Mouse (Mus musculus) kidney, postnatal 0 days (tissue): ENCODE measurements at regions not wholly inside any gene's neighbourhood (a gene's known extent, or its start where the extent isn't known, plus 50 kb on each side); places are given as distances from the start of the nearest gene placed in this dataset.

Source experiments
- ATAC-seq: fragments of 200-750 bp; cut with Nextera tagmentation; replicated peaks from 2 replicates; pipeline ENCODE4 v1.8.0; 2017; ENCODE audit warnings: low read depth, moderate number of reproducible peaks, moderate TSS enrichment, moderate library complexity; ENCODE audit not compliant: low FRiP score
- DNase-seq: peaks from one replicate; pipeline ENCODE4 v3.0.0-alpha.2; 2016; ENCODE audit warnings: low spot score
- H3K27ac ChIP-seq: fragments of 300-500 bp; sonication (generic); 2 replicates; pipeline ENCODE4 v1.5.1; 2014; ENCODE audit warnings: mild to moderate bottlenecking
- H3K27me3 ChIP-seq: fragments of 300-500 bp; sonication (generic); 2 replicates; pipeline ENCODE4 v1.6.1; 2014; ENCODE audit warnings: low read length, mixed read lengths; ENCODE audit not compliant: insufficient read depth
- H3K36me3 ChIP-seq: fragments of 300-500 bp; sonication (generic); 2 replicates; pipeline ENCODE4 v1.6.1; 2014; ENCODE audit warnings: low read length, mixed read lengths; ENCODE audit not compliant: insufficient read depth
- H3K4me1 ChIP-seq: fragments of 300-500 bp; sonication (generic); replicated peaks from 2 replicates; pipeline ENCODE4 v1.6.1; 2014; ENCODE audit warnings: antibody characterized with exemption, low read length, mixed read lengths; ENCODE audit not compliant: insufficient read depth
- H3K4me2 ChIP-seq: fragments of 300-500 bp; sonication (generic); 2 replicates; pipeline ENCODE4 v1.6.1; 2014; ENCODE audit warnings: mild to moderate bottlenecking, low read length, moderate library complexity, mixed read lengths
- H3K4me3 ChIP-seq: fragments of 300-500 bp; sonication (generic); replicated peaks from 2 replicates; pipeline ENCODE4 v1.5.1; 2014; ENCODE audit warnings: low read depth, low read length
- H3K9ac ChIP-seq: fragments of 300-500 bp; sonication (generic); 2 replicates; pipeline ENCODE4 v1.6.1; 2014; ENCODE audit warnings: low read depth, low read length
- H3K9me3 ChIP-seq: fragments of 300-500 bp; sonication (generic); replicated peaks from 2 replicates; pipeline ENCODE4 v1.6.1; 2016; ENCODE audit warnings: low read length, inconsistent platforms, mixed read lengths
- CTCF ChIP-seq: IDR thresholded peaks from 2 replicates; pipeline ENCODE4 v1.5.1; 2016; ENCODE audit warnings: antibody characterized with exemption, low read depth, mild to moderate bottlenecking, moderate library complexity
- whole genome bisulfite sequencing: fragments of 180-500 bp; shearing (Covaris S2); extraction: QIAGEN DNeasy Blood & Tissue Kit; methylation state at CpG from one replicate; pipeline ENCODE4 v1.1.7; 2014; 5-methylcytosine and 5-hydroxymethylcytosine counted together

- no peak overlapping the region for H3K4me2 ChIP-seq
- no peaks in the 10 kb centered on the region for H3K36me3 ChIP-seq
- TF ChIP-seq CTCF: no peak
- DNase-seq (peak; percentile 58), ATAC-seq (no peak)
- no peaks in the 10 kb centered on the region for H3K27me3 ChIP-seq
- H3K4me1 ChIP-seq: peaks cover 4% of the 10 kb centered on the region; the same call in 1 of the 2 replicates
- no peak overlapping the region for H3K27ac ChIP-seq
- H3K9me3 ChIP-seq: no peaks in the 10 kb centered on the region
- no peak overlapping the region for H3K4me3 ChIP-seq
- WGBS: 48% methylated on average over 4 of the region's 4 CpGs
- H3K9ac ChIP-seq: no peak overlapping the region
Measured at GRCm38 (mm10) chr7:136417327-136417726, 477.1 kb upstream of the Mgmt start.

GRCm38 (mm10) chr7:136423846-136424531 is 470.4 kb upstream of the Mgmt start:
- 0 out of 2 replicates have a peak, but pooled peaks cover 4% of the 10 kb centered on the region for H3K4me1 ChIP-seq
- H3K36me3 ChIP-seq: no peaks in the 10 kb centered on the region
- DNase-seq (peak; percentile 64), ATAC-seq (no peak)
- no peak overlapping the region for H3K4me2 ChIP-seq
- no peak overlapping the region for H3K4me3 ChIP-seq
- TF ChIP-seq CTCF: no peak
- WGBS: 43% methylated on average over 8 of the region's 8 CpGs
- H3K27ac ChIP-seq: no peak overlapping the region
- H3K9ac ChIP-seq: no peak overlapping the region
- H3K9me3 ChIP-seq: no peaks in the 10 kb centered on the region
- no peaks in the 10 kb centered on the region for H3K27me3 ChIP-seq

DNA sequence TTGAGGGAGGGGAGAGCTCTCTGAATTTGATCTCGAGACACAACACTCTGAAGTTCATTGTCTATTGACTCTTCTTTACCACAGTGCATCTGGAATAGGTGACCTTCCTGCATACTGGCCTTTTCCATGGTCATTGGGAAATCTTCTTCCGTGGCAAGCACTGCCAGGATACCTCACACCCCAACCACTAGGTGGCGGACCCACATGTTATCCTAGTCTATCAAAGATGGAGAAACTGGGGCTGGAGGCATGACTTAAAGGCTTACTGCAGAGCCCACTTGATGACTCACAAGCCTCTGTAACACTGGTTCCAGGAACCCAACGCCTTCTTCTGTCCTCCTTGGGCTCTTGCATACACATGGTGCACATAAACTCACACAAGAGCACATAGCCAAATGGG is 467.2 kb upstream of the Mgmt start:
- peak; percentile 50; the same call in 1 of the 2 replicates for TF ChIP-seq CTCF
- Histone ChIP-seq H3K36me3 (no peaks in the 10 kb centered on the region), H3K27ac (no peak overlapping the region), H3K9ac (no peak overlapping the region), H3K4me1 (0 out of 2 replicates have a peak, but pooled peaks cover 4% of the 10 kb centered on the region), H3K27me3 (no peaks in the 10 kb centered on the region), H3K4me2 (no peak overlapping the region), H3K4me3 (no peak overlapping the region), H3K9me3 (no peaks in the 10 kb centered on the region)
- ATAC-seq: no peak
- 75% methylated on average over 4 of the region's 4 CpGs for WGBS
- DNase-seq: no peak

GRCm38 (mm10) chr7:136430085-136431011 is 464.1 kb upstream of the Mgmt start:
- WGBS: 30% methylated on average over 21 of the region's 21 CpGs
- H3K9me3 ChIP-seq: no peaks in the 10 kb centered on the region
- ATAC-seq (peak; percentile 49; the same call in 1 of the 2 replicates), DNase-seq (peak; percentile 85)
- no peak overlapping the region for H3K4me2 ChIP-seq
- no peak overlapping the region for H3K27ac ChIP-seq
- no peak overlapping the region for H3K4me3 ChIP-seq
- H3K4me1 ChIP-seq: no peaks in the 10 kb centered on the region
- no peak overlapping the region for H3K9ac ChIP-seq
- no peaks in the 10 kb centered on the region for H3K27me3 ChIP-seq
- no peaks in the 10 kb centered on the region for H3K36me3 ChIP-seq
- TF ChIP-seq CTCF: peak; percentile 18; the same call in 1 of the 2 replicates

DNA sequence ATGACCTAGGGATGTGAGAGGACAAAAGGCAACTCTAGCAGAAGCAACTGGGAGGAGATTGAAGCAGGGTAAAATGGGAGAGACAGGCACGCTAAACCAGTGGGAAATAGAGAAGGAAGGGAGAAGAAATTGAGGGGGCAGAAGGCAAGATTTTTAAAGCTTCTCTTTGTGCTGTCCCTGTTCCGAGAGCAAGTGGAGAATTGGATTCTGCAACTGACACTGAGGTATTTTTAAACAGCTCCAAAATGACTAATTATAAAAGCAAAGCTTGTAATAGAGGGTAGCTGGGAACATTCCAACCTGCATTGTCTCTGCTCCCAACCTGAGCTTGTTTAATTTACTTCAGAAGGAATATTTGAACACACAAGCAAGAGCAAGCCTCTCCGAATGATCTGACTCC is 460.7 kb upstream of the Mgmt start:
- no peaks in the 10 kb centered on the region for H3K4me1 ChIP-seq
- H3K9me3 ChIP-seq: no peaks in the 10 kb centered on the region
- no peak overlapping the region for H3K4me2 ChIP-seq
- no peaks in the 10 kb centered on the region for H3K36me3 ChIP-seq
- no peak overlapping the region for H3K4me3 ChIP-seq
- TF ChIP-seq CTCF: no peak
- ATAC-seq (no peak), DNase-seq (no peak)
- H3K9ac ChIP-seq: no peak overlapping the region
- WGBS: 76% methylated on average over 3 of the region's 3 CpGs
- no peaks in the 10 kb centered on the region for H3K27me3 ChIP-seq
- no peak overlapping the region for H3K27ac ChIP-seq

GRCm38 (mm10) chr7:136434510-136434909 is 459.9 kb upstream of the Mgmt start:
- no peak for ATAC-seq
- Histone ChIP-seq H3K9me3 (no peaks in the 10 kb centered on the region), H3K9ac (no peak overlapping the region), H3K36me3 (no peaks in the 10 kb centered on the region), H3K27me3 (no peaks in the 10 kb centered on the region), H3K4me1 (no peaks in the 10 kb centered on the region), H3K4me3 (no peak overlapping the region), H3K27ac (no peak overlapping the region), H3K4me2 (no peak overlapping the region)
- no peak for TF ChIP-seq CTCF
- WGBS: 94% methylated on average over 13 of the region's 13 CpGs
- no peak for DNase-seq
